Mouse (Mus musculus) intestine, embryonic 15.5 days (tissue): ENCODE measurements around the gene Ltbp3. TPM values are rescaled to one million over a fixed set of nuclear protein-coding genes. Genes with fewer than 3 reads are reported as not detected.
A peak's percentile ranks its signal among the peaks of the same experiment; 100 is the strongest.

Experiments
- ATAC-seq: fragments of 200-750 bp; cut with Nextera tagmentation; 2 replicates; pipeline ENCODE4 v1.8.0; 2017; ENCODE audit warnings: moderate TSS enrichment, moderate library complexity
- H3K27ac ChIP-seq: fragments of 300-500 bp; sonication (generic); 2 replicates; pipeline ENCODE4 v1.5.1; 2015; ENCODE audit warnings: mild to moderate bottlenecking, inconsistent platforms
- H3K27me3 ChIP-seq: fragments of 300-500 bp; sonication (generic); replicated peaks from 2 replicates; pipeline ENCODE4 v1.6.1; 2015; ENCODE audit warnings: inconsistent platforms
- H3K36me3 ChIP-seq: fragments of 300-500 bp; sonication (generic); 2 replicates; pipeline ENCODE4 v1.6.1; 2015; ENCODE audit warnings: inconsistent platforms
- H3K4me1 ChIP-seq: fragments of 300-500 bp; sonication (generic); replicated peaks from 2 replicates; pipeline ENCODE4 v1.6.1; 2015; ENCODE audit warnings: inconsistent platforms
- H3K4me2 ChIP-seq: fragments of 300-500 bp; sonication (generic); replicated peaks from 2 replicates; pipeline ENCODE4 v1.6.1; 2015; ENCODE audit warnings: mild to moderate bottlenecking, inconsistent platforms
- H3K4me3 ChIP-seq: fragments of 300-500 bp; sonication (generic); replicated peaks from 2 replicates; pipeline ENCODE4 v1.5.1; 2015; ENCODE audit warnings: inconsistent platforms
- H3K9ac ChIP-seq: fragments of 300-500 bp; sonication (generic); 2 replicates; pipeline ENCODE4 v1.6.1; 2015; ENCODE audit warnings: inconsistent platforms
- H3K9me3 ChIP-seq: fragments of 300-500 bp; sonication (generic); 2 replicates; pipeline ENCODE4 v1.6.1; 2016; ENCODE audit warnings: inconsistent platforms
- whole genome bisulfite sequencing: fragments of 180-500 bp; shearing (Covaris S2); methylation state at CpG from one replicate; pipeline ENCODE4 v1.1.7; 2015; 5-methylcytosine and 5-hydroxymethylcytosine counted together
- polyA plus RNA-seq: library from polyadenylated mRNA; unstranded; fragments of >200 nt; fragmentation: Nextera tagmentation; extraction: Ambion mirVana; gene quantifications from 2 replicates; pipeline ENCODE4 v1.2.1, GENCODE M21; 2015

The Ltbp3 gene
- polyA plus RNA-seq, 1 experiment from 2014 or later = 21.7 TPM

- Histone ChIP-seq H3K4me3 (no peak overlapping the region), H3K27me3 (no peaks in the 10 kb centered on the region), H3K4me1 (peaks cover 72% of the 10 kb centered on the region), H3K9me3 (no peaks in the 10 kb centered on the region), H3K9ac (no peak overlapping the region), H3K36me3 (no peaks in the 10 kb centered on the region), H3K27ac (peak overlapping the region; percentile 100), H3K4me2 (0 out of 2 replicates have a peak overlapping the region, but pooled peaks have one; percentile 5)
- no peak for ATAC-seq
- 37% methylated on average over 6 of the region's 6 CpGs for whole genome bisulfite sequencing
These were observed 66.1 kb downstream of the Ltbp3 start for GRCm38 (mm10) chr19:5806809-5807205.

GRCm38 (mm10) chr19:5807740-5808139 lies 67.0 kb downstream of the Ltbp3 start:
- Histone ChIP-seq H3K36me3 (no peaks in the 10 kb centered on the region), H3K4me1 (peaks cover 81% of the 10 kb centered on the region), H3K4me3 (no peak overlapping the region), H3K27me3 (no peaks in the 10 kb centered on the region), H3K9ac (no peak overlapping the region), H3K4me2 (no peak overlapping the region), H3K27ac (0 out of 2 replicates have a peak overlapping the region, but pooled peaks have one; percentile 100), H3K9me3 (no peaks in the 10 kb centered on the region)
- WGBS = 72% methylated on average over 3 of the region's 3 CpGs
- no peak for ATAC-seq

Other genes with a start within 250 kb of the Ltbp3 start
- not detected in 2 replicates for gene 1700020D05Rik, start 237.1 kb upstream of the Ltbp3 start, polyA plus RNA-seq
- 7.2 and 8.0 TPM in 2 replicates for gene Snx32, start 230.4 kb upstream of the Ltbp3 start, polyA plus RNA-seq
- gene Ovol1, start 180.3 kb upstream of the Ltbp3 start, polyA plus RNA-seq = 19.3 TPM in 2 replicates
- gene Ap5b1, start 172.9 kb upstream of the Ltbp3 start, polyA plus RNA-seq = 7.9 and 9.9 TPM in 2 replicates
- 128 and 149 TPM in 2 replicates for gene Rnaseh2c, start 139.0 kb upstream of the Ltbp3 start, polyA plus RNA-seq
- gene Kat5, start 130.7 kb upstream of the Ltbp3 start, polyA plus RNA-seq = 44.1 and 47.3 TPM in 2 replicates
- 43.0 and 43.3 TPM in 2 replicates for gene Rela, start 103.4 kb upstream of the Ltbp3 start, polyA plus RNA-seq
- 21.5 and 23.8 TPM in 2 replicates for gene Sipa1, start 77.2 kb upstream of the Ltbp3 start, polyA plus RNA-seq
- 33.7 and 36.3 TPM in 2 replicates for gene Map3k11, start 52.2 kb upstream of the Ltbp3 start, polyA plus RNA-seq
- 16.3 and 16.8 TPM in 2 replicates for gene Pcnx3, start 52.0 kb upstream of the Ltbp3 start, polyA plus RNA-seq
- gene Kcnk7, start 36.5 kb upstream of the Ltbp3 start, polyA plus RNA-seq = 0.29 and 0.43 TPM in 2 replicates
- 38.6 and 40.1 TPM in 2 replicates for gene Ehbp1l1, start 14.6 kb upstream of the Ltbp3 start, polyA plus RNA-seq
- 68.7 and 69.6 TPM in 2 replicates for gene Fam89b, start 11.3 kb upstream of the Ltbp3 start, polyA plus RNA-seq
- gene Scyl1, start 30.5 kb downstream of the Ltbp3 start, polyA plus RNA-seq = 60.6 and 60.9 TPM in 2 replicates
- 26.9 and 28.0 TPM in 2 replicates for gene Frmd8, start 134.4 kb downstream of the Ltbp3 start, polyA plus RNA-seq
- gene Slc25a45, start 136.9 kb downstream of the Ltbp3 start, polyA plus RNA-seq = 3.5 and 4.2 TPM in 2 replicates
- gene Tigd3, start 153.2 kb downstream of the Ltbp3 start, polyA plus RNA-seq = 1.9 and 2.7 TPM in 2 replicates
- gene Dpf2, start 172.1 kb downstream of the Ltbp3 start, polyA plus RNA-seq = 109 and 118 TPM in 2 replicates
- gene Cdc42ep2, start 183.9 kb downstream of the Ltbp3 start, polyA plus RNA-seq = 11.9 and 12.4 TPM in 2 replicates
- 64.0 and 65.8 TPM in 2 replicates for gene Pola2, start 223.3 kb downstream of the Ltbp3 start, polyA plus RNA-seq
- not detected in 2 replicates for gene Slc22a20, start 245.2 kb downstream of the Ltbp3 start, polyA plus RNA-seq